Mouse (Mus musculus) embryonic facial prominence, embryonic 15.5 days (tissue): ENCODE results near the gene Cct4. TPM values are rescaled to one million over a fixed set of nuclear protein-coding genes. Genes with fewer than 3 reads are reported as not detected.

ENCODE experiments used
- ATAC-seq: fragments of 200-750 bp; cut with Nextera tagmentation; 2 replicates; pipeline ENCODE4 v1.8.0; 2017; ENCODE audit warnings: low read depth, moderate TSS enrichment; ENCODE audit not compliant: insufficient number of reproducible peaks, low FRiP score, low TSS enrichment
- H3K27ac ChIP-seq: fragments of 300-500 bp; sonication (generic); replicated peaks from 2 replicates; pipeline ENCODE4 v1.5.1; 2015; ENCODE audit warnings: mild to moderate bottlenecking, inconsistent platforms
- H3K27me3 ChIP-seq: fragments of 300-500 bp; sonication (generic); 2 replicates; pipeline ENCODE4 v1.6.1; 2015; ENCODE audit warnings: inconsistent platforms
- H3K36me3 ChIP-seq: fragments of 300-500 bp; sonication (generic); 2 replicates; pipeline ENCODE4 v1.6.1; 2015; ENCODE audit warnings: mild to moderate bottlenecking, inconsistent platforms
- H3K4me1 ChIP-seq: fragments of 300-500 bp; sonication (generic); 2 replicates; pipeline ENCODE4 v1.6.1; 2015; ENCODE audit warnings: inconsistent platforms
- H3K4me2 ChIP-seq: fragments of 300-500 bp; sonication (generic); replicated peaks from 2 replicates; pipeline ENCODE4 v1.6.1; 2015; ENCODE audit warnings: mild to moderate bottlenecking, inconsistent platforms
- H3K4me3 ChIP-seq: fragments of 300-500 bp; sonication (generic); replicated peaks from 2 replicates; pipeline ENCODE4 v1.5.1; 2015; ENCODE audit warnings: mild to moderate bottlenecking, inconsistent platforms
- H3K9ac ChIP-seq: fragments of 300-500 bp; sonication (generic); 2 replicates; pipeline ENCODE4 v1.6.1; 2015; ENCODE audit warnings: inconsistent platforms
- H3K9me3 ChIP-seq: fragments of 300-500 bp; sonication (generic); replicated peaks from 2 replicates; pipeline ENCODE4 v1.6.1; 2016; ENCODE audit warnings: inconsistent platforms
- WGBS: fragments of 180-500 bp; shearing (Covaris S2); methylation state at CpG from one replicate; pipeline ENCODE4 v1.1.7; 2015; 5-methylcytosine and 5-hydroxymethylcytosine counted together
- polyA plus RNA-seq: library from polyadenylated mRNA; unstranded; fragments of >200 nt; fragmentation: Nextera tagmentation; extraction: Ambion mirVana; gene quantifications from 2 replicates; pipeline ENCODE4 v1.2.1, GENCODE M21; 2015

Cct4 gene
- polyA plus RNA-seq, 1 experiment from 2014 or later: 242 TPM

DNA sequence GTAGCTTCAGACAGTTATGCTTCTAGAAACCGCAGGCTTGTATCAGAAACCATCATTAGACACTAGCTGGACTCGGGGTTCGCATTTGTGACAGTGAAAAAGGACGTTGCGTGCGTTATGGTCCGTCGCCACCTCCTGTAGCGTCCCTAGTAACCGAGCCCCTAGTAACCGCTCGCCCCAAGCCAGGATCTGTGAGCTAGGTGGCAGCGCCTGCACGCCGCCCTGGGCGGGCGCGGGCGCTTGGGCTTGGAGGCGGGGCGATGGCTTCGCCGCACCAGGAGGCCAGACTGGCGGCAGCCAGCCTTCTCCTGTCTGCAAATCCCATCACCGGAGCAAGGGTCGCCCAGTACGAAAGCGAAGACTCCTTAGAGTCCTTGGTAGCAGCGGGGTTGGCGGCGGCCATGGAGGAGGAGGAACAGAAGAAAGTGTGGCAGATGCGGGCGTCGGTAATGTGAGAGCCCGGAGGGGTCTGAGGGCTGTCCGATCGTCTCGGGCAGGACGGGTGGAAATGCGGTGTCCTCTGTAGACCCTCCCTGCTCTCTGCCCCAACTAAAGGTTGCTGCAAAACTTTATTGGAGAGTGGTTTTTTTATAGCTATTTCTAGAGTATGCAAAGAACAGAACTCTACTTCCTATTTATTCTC, 18.0 kb downstream of the Cct4 start:
- H3K27ac ChIP-seq: peak overlapping the region; percentile 93
- H3K4me3 ChIP-seq: peak overlapping the region; percentile 69
- H3K4me1 ChIP-seq: no peaks in the 10 kb centered on the region
- peak overlapping the region; percentile 78 for H3K9ac ChIP-seq
- peak; percentile 92 for ATAC-seq
- H3K36me3 ChIP-seq: peaks cover 19% of the 10 kb centered on the region
- no peaks in the 10 kb centered on the region for H3K27me3 ChIP-seq
- no peaks in the 10 kb centered on the region for H3K9me3 ChIP-seq
- peak overlapping the region; percentile 84 for H3K4me2 ChIP-seq
- under 1% methylated on average over 40 of the region's 40 CpGs for WGBS

GRCm38 (mm10) chr11:23008824-23009200, 18.5 kb downstream of the Cct4 start:
- Histone ChIP-seq H3K4me1 (no peaks in the 10 kb centered on the region), H3K27me3 (no peaks in the 10 kb centered on the region), H3K36me3 (peaks cover 14% of the 10 kb centered on the region), H3K9ac (no peak overlapping the region), H3K27ac (peak overlapping the region; percentile 93; the same call in 1 of the 2 replicates), H3K4me2 (peak overlapping the region; percentile 84), H3K4me3 (peak overlapping the region; percentile 69), H3K9me3 (no peaks in the 10 kb centered on the region)
- no peak for ATAC-seq
- WGBS: 25% methylated on average over 4 of the region's 4 CpGs

DNA sequence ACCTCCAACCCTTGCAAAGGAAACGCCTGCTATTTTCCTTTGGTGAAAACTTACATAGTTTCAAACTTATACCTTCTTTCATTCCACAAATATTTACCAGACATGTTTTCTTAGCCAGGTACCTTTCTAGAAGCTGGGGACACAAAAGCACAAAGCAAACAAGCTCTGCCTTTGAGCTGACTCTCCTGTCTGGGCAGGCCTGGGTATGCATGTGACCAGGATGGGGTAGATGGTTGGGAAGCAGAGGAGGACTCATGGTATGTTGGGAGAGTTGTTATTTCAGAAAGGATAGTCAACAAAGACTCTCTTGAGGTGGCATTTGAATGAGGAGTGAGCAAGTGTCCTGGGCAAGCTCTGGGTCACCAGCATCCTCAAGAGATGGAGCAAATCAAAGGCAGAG, 22.8 kb downstream of the Cct4 start:
- no peaks in the 10 kb centered on the region for H3K9me3 ChIP-seq
- H3K4me3 ChIP-seq: no peak overlapping the region
- H3K36me3 ChIP-seq: no peaks in the 10 kb centered on the region
- H3K27ac ChIP-seq: no peak overlapping the region
- WGBS: 59% methylated on average over 1 of the region's 1 CpGs
- no peaks in the 10 kb centered on the region for H3K27me3 ChIP-seq
- H3K9ac ChIP-seq: no peak overlapping the region
- H3K4me1 ChIP-seq: no peaks in the 10 kb centered on the region
- ATAC-seq: no peak
- no peak overlapping the region for H3K4me2 ChIP-seq

DNA sequence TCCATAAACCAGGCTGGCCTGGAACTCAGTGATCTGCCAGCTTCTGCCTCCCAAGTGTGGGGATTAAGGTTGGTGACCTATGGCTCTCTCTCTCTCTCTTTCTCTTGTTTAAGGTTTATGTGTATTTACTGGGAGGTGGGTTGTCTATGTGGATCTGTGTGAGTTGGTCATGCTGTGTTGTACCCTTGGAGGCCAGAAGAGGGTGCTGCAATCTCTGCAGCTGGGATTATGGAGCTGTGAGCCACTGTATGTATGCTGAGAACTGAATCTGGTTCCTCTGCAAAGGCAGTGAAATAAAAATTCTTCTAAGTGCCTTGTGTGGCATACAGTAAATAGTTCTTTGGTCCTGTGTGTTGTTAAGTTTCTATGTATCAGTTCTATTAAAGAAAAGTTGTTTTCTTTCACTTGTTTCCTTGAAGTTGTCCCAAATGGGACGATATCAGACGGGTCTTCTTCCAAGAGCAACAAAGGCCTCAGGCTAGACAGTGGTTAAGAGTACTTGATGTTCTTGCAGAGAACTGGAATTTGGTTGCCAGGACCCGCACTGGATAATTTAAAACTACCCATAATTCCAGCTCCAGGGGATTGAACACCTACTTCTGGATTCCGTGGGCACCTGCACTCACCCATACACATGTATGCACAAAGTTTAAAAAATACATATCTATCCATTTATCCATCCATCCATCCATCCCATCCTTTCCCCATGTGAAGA, 23.4 kb downstream of the Cct4 start:
- ATAC-seq: no peak
- Histone ChIP-seq H3K36me3 (no peaks in the 10 kb centered on the region), H3K4me1 (no peaks in the 10 kb centered on the region), H3K27me3 (no peaks in the 10 kb centered on the region), H3K4me3 (no peak overlapping the region), H3K9ac (no peak overlapping the region), H3K4me2 (no peak overlapping the region), H3K27ac (no peak overlapping the region), H3K9me3 (no peaks in the 10 kb centered on the region)
- 75% methylated on average over 4 of the region's 4 CpGs for WGBS

- 77% methylated on average over 6 of the region's 6 CpGs for WGBS
- Histone ChIP-seq H3K9me3 (no peaks in the 10 kb centered on the region), H3K36me3 (no peaks in the 10 kb centered on the region), H3K4me1 (no peaks in the 10 kb centered on the region), H3K27me3 (no peaks in the 10 kb centered on the region), H3K4me3 (no peak overlapping the region), H3K27ac (no peak overlapping the region), H3K9ac (no peak overlapping the region), H3K4me2 (no peak overlapping the region)
- no peak for ATAC-seq
Measured at GRCm38 (mm10) chr11:23014996-23015395, 24.7 kb downstream of the Cct4 start.

DNA sequence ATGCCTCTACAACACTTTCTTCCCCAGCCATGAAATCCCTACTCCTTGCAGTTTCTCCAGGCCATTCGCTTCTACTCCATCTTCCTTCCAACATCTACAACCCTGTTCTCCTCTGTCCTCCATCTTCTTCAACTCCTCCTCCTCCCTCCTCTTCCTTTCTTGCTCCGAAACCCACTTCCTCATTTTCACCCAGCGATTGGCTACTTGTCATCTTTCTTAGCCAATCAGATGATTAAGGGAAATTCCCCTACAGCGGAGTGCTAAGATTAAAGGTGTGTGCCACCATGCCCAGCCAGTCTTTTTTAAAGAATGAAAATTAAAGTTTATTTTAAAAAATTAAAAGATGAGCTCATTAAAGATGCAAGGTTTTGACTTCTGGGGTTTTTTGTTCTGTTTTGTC, 27.6 kb downstream of the Cct4 start:
- no peak overlapping the region for H3K4me2 ChIP-seq
- WGBS: 92% methylated on average over 4 of the region's 4 CpGs
- H3K9me3 ChIP-seq: no peaks in the 10 kb centered on the region
- H3K27ac ChIP-seq: no peak overlapping the region
- H3K27me3 ChIP-seq: no peaks in the 10 kb centered on the region
- no peaks in the 10 kb centered on the region for H3K36me3 ChIP-seq
- no peak overlapping the region for H3K4me3 ChIP-seq
- no peak for ATAC-seq
- H3K9ac ChIP-seq: no peak overlapping the region
- H3K4me1 ChIP-seq: no peaks in the 10 kb centered on the region

DNA sequence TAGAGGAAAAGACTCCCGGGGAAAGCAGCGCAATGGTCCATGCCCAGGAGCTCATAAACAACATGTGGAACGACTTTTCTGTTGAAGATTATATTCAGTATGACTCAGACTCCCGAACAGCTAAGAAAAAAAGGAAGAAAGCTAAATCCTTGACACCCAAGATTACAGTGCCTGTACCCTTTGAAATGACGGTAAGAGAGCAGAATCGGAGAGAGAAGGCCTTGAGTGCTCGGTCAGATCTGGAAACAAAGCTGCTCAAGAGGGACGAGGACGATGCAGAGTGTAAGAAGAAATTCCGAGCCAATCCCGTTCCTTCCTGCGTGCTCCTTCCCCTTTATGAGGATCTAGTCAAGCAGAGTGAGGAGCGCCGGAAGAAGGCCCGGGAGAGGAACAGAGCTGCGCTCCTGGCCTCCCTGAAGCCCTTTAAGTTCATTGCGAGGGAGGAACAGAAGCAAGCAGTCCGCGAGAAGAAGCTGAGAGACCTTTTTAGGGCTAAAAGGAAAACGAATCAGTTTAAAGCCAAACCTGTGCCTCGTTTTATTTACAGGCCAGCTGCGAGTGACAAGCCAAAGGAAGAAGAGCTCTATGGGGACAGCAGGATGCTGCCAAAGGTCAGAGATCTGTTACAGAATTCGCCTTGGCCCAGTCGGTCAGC, 29.9 kb downstream of the Cct4 start:
- H3K27me3 ChIP-seq: no peaks in the 10 kb centered on the region
- H3K4me3 ChIP-seq: no peak overlapping the region
- H3K9me3 ChIP-seq: no peaks in the 10 kb centered on the region
- H3K9ac ChIP-seq: no peak overlapping the region
- no peak overlapping the region for H3K27ac ChIP-seq
- H3K4me1 ChIP-seq: no peaks in the 10 kb centered on the region
- no peak overlapping the region for H3K4me2 ChIP-seq
- H3K36me3 ChIP-seq: no peaks in the 10 kb centered on the region
- ATAC-seq: no peak
- 59% methylated on average over 24 of the region's 24 CpGs for WGBS

DNA sequence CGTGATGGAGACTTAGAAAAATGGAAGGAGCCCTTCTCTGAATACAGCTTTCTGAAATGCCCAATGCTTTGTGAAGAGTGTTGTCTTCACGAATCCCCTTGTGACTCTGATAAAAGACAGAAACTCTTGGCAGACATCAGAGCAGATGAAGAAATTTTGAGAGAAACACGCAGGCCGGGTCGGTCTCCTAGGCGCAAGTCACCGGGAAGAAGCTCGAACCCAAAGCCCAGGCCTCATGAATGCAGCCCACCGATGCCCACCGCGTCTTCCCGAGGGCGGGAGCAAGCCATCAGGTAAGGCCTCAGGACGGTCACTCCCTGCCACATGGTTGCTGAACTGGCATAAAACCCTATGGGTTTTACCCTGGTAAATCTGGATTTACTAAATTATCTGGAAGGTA, 30.5 kb downstream of the Cct4 start:
- ATAC-seq: no peak
- 83% methylated on average over 14 of the region's 14 CpGs for WGBS

GRCm38 (mm10) chr11:23023155-23023554, 32.8 kb downstream of the Cct4 start:
- ATAC-seq: no peak
- 92% methylated on average over 2 of the region's 2 CpGs for WGBS
- Histone ChIP-seq H3K36me3 (no peaks in the 10 kb centered on the region), H3K4me3 (no peak overlapping the region), H3K27me3 (no peaks in the 10 kb centered on the region), H3K4me2 (no peak overlapping the region), H3K9ac (no peak overlapping the region), H3K27ac (no peak overlapping the region), H3K9me3 (no peaks in the 10 kb centered on the region), H3K4me1 (no peaks in the 10 kb centered on the region)

More for the DNA sequence above, 30.5 kb downstream of the Cct4 start:
- no peak overlapping the region for H3K4me3 ChIP-seq
- no peaks in the 10 kb centered on the region for H3K36me3 ChIP-seq
- no peak overlapping the region for H3K9ac ChIP-seq
- no peaks in the 10 kb centered on the region for H3K4me1 ChIP-seq
- no peak overlapping the region for H3K27ac ChIP-seq
- H3K9me3 ChIP-seq: no peaks in the 10 kb centered on the region
- no peak overlapping the region for H3K4me2 ChIP-seq
- no peaks in the 10 kb centered on the region for H3K27me3 ChIP-seq

DNA sequence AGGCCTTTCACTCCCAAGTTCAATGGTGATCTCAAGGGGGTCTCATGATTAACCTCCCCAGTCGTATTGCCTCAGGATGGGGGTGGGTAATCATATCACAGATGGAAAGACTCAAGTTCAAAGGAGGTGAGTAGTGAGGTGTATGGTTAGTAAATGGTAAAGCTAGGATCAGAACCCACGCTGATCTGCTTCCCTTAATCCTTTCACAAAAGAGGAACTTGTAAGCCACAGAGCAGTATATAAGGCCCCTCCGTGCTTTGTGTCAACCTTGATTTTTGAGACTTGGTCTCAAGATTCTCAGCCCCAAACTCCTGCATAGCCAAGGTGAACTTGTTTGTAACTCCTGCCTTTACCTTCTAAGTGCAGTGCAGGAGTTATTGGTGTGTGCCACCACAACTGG, 33.9 kb downstream of the Cct4 start:
- ATAC-seq: no peak
- no peaks in the 10 kb centered on the region for H3K27me3 ChIP-seq
- no peaks in the 10 kb centered on the region for H3K4me1 ChIP-seq
- H3K9ac ChIP-seq: no peak overlapping the region
- no peak overlapping the region for H3K27ac ChIP-seq
- WGBS: 67% methylated on average over 3 of the region's 3 CpGs
- H3K4me2 ChIP-seq: no peak overlapping the region
- H3K4me3 ChIP-seq: no peak overlapping the region
- H3K36me3 ChIP-seq: no peaks in the 10 kb centered on the region
- no peaks in the 10 kb centered on the region for H3K9me3 ChIP-seq

DNA sequence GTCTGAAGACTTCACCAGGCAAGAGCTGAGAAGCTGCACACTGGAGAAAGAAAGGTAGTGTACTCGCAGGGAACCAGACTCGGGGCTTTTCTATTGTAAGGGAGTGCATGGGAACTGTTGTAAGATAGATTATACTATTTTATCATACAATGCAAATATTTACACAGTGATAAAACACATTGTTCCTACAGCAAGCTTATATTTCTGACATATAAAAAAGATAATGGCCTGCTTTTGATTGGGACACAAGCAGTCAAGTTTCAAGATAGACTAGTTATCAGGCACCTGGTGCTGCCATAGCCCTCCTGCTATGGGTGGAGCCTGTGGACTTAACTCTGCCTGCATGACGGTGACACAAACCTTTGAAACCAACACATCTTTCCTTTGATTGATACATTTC, 38.6 kb downstream of the Cct4 start:
- no peaks in the 10 kb centered on the region for H3K27me3 ChIP-seq
- WGBS: 61% methylated on average over 3 of the region's 3 CpGs

More for the DNA sequence above, 38.6 kb downstream of the Cct4 start:
- no peak overlapping the region for H3K4me2 ChIP-seq
- ATAC-seq: no peak
- H3K36me3 ChIP-seq: no peaks in the 10 kb centered on the region
- no peak overlapping the region for H3K4me3 ChIP-seq
- no peaks in the 10 kb centered on the region for H3K9me3 ChIP-seq
- no peaks in the 10 kb centered on the region for H3K4me1 ChIP-seq
- H3K27ac ChIP-seq: no peak overlapping the region
- H3K9ac ChIP-seq: no peak overlapping the region
